ENCODE assay signal across 15 mouse cellular contexts in genomic region chr7:19923797-19924196, GRCm38 (mm10). TPM values are rescaled to one million over a fixed set of nuclear protein-coding genes. Genes with fewer than 3 reads are reported as not detected.
DNase-seq lines count a peak whose midpoint lies in the region; ATAC-seq and TF ChIP-seq lines count a peak whose summit lies in the region.
"Had no signal": no experiment of that assay in that cellular context is flagged by ENCODE, and none has a peak within 500 bp of the region (broad histone marks: within the 10 kb centered on the region; RNA-seq: fewer than 3 reads in every experiment).

No protein-coding gene starts in this region.

- H3K27me3 ChIP-seq in forebrain, embryonic 11.5 days (ENCODE audit: control insufficient read depth, insufficient read depth, low read length) = no peaks in the 10 kb centered on the region
- no peaks in the 10 kb centered on the region for H3K27me3 ChIP-seq in forebrain, embryonic 12.5 days
- H3K27me3 ChIP-seq in lung, embryonic 14.5 days (ENCODE audit: insufficient read depth, low read length) = no peaks in the 10 kb centered on the region
- no peaks in the 10 kb centered on the region for H3K27me3 ChIP-seq in forebrain, embryonic 15.5 days
- H3K27me3 ChIP-seq: embryonic facial prominence, embryonic 15.5 days had no signal

- H3K27ac ChIP-seq in forebrain, embryonic 11.5 days (ENCODE audit: low read depth, low read length) = no peak overlapping the region
- H3K27ac ChIP-seq in forebrain, embryonic 12.5 days = no peak overlapping the region
- no peak overlapping the region for H3K27ac ChIP-seq in lung, embryonic 14.5 days (ENCODE audit: low read depth)
- H3K27ac ChIP-seq in gastrocnemius, adult 2 months = no peak overlapping the region
- H3K27ac ChIP-seq in forebrain, embryonic 15.5 days (replicated peaks) = no peak overlapping the region
- H3K27ac ChIP-seq: embryonic facial prominence, embryonic 15.5 days had no signal

- peak; percentile 56 for DNase-seq in forebrain, embryonic 11.5 days (ENCODE audit: low spot score)
- peak; percentile 57 for DNase-seq in lung, embryonic 14.5 days
- DNase-seq in lung, postnatal 36 days = no peak
- DNase-seq in embryo, embryonic 11 days = peak; percentile 28
- peak; percentile 57 to 62 for DNase-seq in thymus, postnatal 10 days (ENCODE audit: low spot score in 2 of 2)
- DNase-seq in gastrocnemius, adult 2 months = no peak
- DNase-seq: right cerebral cortex, postnatal 14 days had no signal

- H3K9me3 ChIP-seq in forebrain, embryonic 11.5 days (ENCODE audit: control insufficient read depth, low read length) = no peaks in the 10 kb centered on the region
- H3K9me3 ChIP-seq in forebrain, embryonic 12.5 days = no peaks in the 10 kb centered on the region
- no peaks in the 10 kb centered on the region for H3K9me3 ChIP-seq in lung, embryonic 14.5 days (ENCODE audit: low read depth, low read length)
- no peaks in the 10 kb centered on the region for H3K9me3 ChIP-seq in forebrain, embryonic 15.5 days
- H3K9me3 ChIP-seq: embryonic facial prominence, embryonic 15.5 days had no signal

- no peaks in the 10 kb centered on the region for H3K36me3 ChIP-seq in forebrain, embryonic 11.5 days (ENCODE audit: control insufficient read depth, insufficient read depth, low read length)
- H3K36me3 ChIP-seq in forebrain, embryonic 12.5 days (replicated peaks) = no peaks in the 10 kb centered on the region
- H3K36me3 ChIP-seq in lung, embryonic 14.5 days (ENCODE audit: insufficient read depth) = no peaks in the 10 kb centered on the region
- H3K36me3 ChIP-seq in forebrain, embryonic 15.5 days = no peaks in the 10 kb centered on the region
- H3K36me3 ChIP-seq: embryonic facial prominence, embryonic 15.5 days had no signal

- no peak for ATAC-seq in forebrain, embryonic 11.5 days (replicated peaks; ENCODE audit: low FRiP score)
- ATAC-seq in forebrain, embryonic 12.5 days (ENCODE audit: low FRiP score) = no peak
- no peak for ATAC-seq in lung, embryonic 14.5 days (ENCODE audit: insufficient read depth)
- no peak for ATAC-seq in forebrain, embryonic 15.5 days (replicated peaks)
- ATAC-seq: activated CD4-positive, CD25-positive, alpha-beta regulatory T cell, adult 4 months had no signal

- no peak overlapping the region for H3K4me2 ChIP-seq in forebrain, embryonic 11.5 days (ENCODE audit: low read depth, low read length, severe bottlenecking)
- no peak overlapping the region for H3K4me2 ChIP-seq in forebrain, embryonic 12.5 days
- no peak overlapping the region for H3K4me2 ChIP-seq in lung, embryonic 14.5 days
- H3K4me2 ChIP-seq in forebrain, embryonic 15.5 days (replicated peaks) = no peak overlapping the region
- H3K4me2 ChIP-seq: embryonic facial prominence, embryonic 15.5 days had no signal

- H3K4me3 ChIP-seq in forebrain, embryonic 11.5 days (ENCODE audit: low read depth, low read length) = no peak overlapping the region
- no peak overlapping the region for H3K4me3 ChIP-seq in forebrain, embryonic 12.5 days (replicated peaks)
- H3K4me3 ChIP-seq in lung, embryonic 14.5 days (ENCODE audit: low read depth, low read length) = no peak overlapping the region
- H3K4me3 ChIP-seq in gastrocnemius, adult 2 months = no peak overlapping the region
- no peak overlapping the region for H3K4me3 ChIP-seq in forebrain, embryonic 15.5 days
- H3K4me3 ChIP-seq: embryonic facial prominence, embryonic 15.5 days; myocyte had no signal

- H3K9ac ChIP-seq in forebrain, embryonic 11.5 days (ENCODE audit: low read length) = no peak overlapping the region
- no peak overlapping the region for H3K9ac ChIP-seq in forebrain, embryonic 12.5 days
- no peak overlapping the region for H3K9ac ChIP-seq in lung, embryonic 14.5 days
- H3K9ac ChIP-seq in forebrain, embryonic 15.5 days (replicated peaks) = no peak overlapping the region
- H3K9ac ChIP-seq: embryonic facial prominence, embryonic 15.5 days had no signal

- 10% methylated on average over 10 of the region's 15 CpGs for WGBS in forebrain, embryonic 11.5 days
- 16% methylated on average over 12 of the region's 15 CpGs for WGBS in forebrain, embryonic 12.5 days
- 3% methylated on average over 11 of the region's 15 CpGs for WGBS in lung, embryonic 14.5 days
- 12% methylated on average over 10 of the region's 15 CpGs for WGBS in forebrain, embryonic 15.5 days

- no peaks in the 10 kb centered on the region for H3K4me1 ChIP-seq in forebrain, embryonic 11.5 days (replicated peaks; ENCODE audit: control insufficient read depth, insufficient read depth, low read length)
- peaks cover 9% of the 10 kb centered on the region; the same call in 1 of the 2 replicates for H3K4me1 ChIP-seq in forebrain, embryonic 12.5 days
- H3K4me1 ChIP-seq in lung, embryonic 14.5 days (ENCODE audit: insufficient read depth) = no peaks in the 10 kb centered on the region
- peaks cover 13% of the 10 kb centered on the region; the same call in 1 of the 2 replicates for H3K4me1 ChIP-seq in forebrain, embryonic 15.5 days

- intact Hi-C loops in gastrocnemius, adult 2 months (cut with DNase I) = no loop called here

- no peak for TF ChIP-seq CTCF in lung, embryonic 14.5 days (IDR thresholded peaks at IDR 0.05; ENCODE audit: low read depth)
- TF ChIP-seq CTCF in gastrocnemius, adult 2 months (IDR thresholded peaks at IDR 0.05) = no peak

RNA-seq across cellular contexts. Expression of gene Pvr, which starts 2.8 kb away (rescaled TPM):
- polyA plus RNA-seq in forebrain, embryonic 11.5 days (2014; fragmentation: Nextera tagmentation; extraction: Ambion mirVana) = 2.6 and 2.8 TPM in 2 replicates
- polyA plus RNA-seq in forebrain, embryonic 12.5 days (2016; fragmentation: Nextera tagmentation; extraction: Ambion mirVana) = 3.2 and 4.3 TPM in 2 replicates
- 13.0 and 13.2 TPM in 2 replicates for polyA plus RNA-seq in lung, embryonic 14.5 days (2014; fragmentation: Nextera tagmentation; extraction: Ambion mirVana)
- total RNA-seq in gastrocnemius, adult 2 months (2021) = 1 to 10 TPM; 5.9 to 6.3 TPM
- polyA plus RNA-seq in forebrain, embryonic 15.5 days (2015; fragmentation: Nextera tagmentation; extraction: Ambion mirVana) = 7.1 and 7.3 TPM in 2 replicates

RNA-seq across cellular contexts. Expression of gene Igsf23, which starts 26.8 kb away (rescaled TPM):
- polyA plus RNA-seq in forebrain, embryonic 11.5 days (2014; fragmentation: Nextera tagmentation; extraction: Ambion mirVana) = 0.13 TPM in 1 of 2 replicates, not detected in the other
- not detected in 2 replicates for polyA plus RNA-seq in forebrain, embryonic 12.5 days (2016; fragmentation: Nextera tagmentation; extraction: Ambion mirVana)
- polyA plus RNA-seq in lung, embryonic 14.5 days (2014; fragmentation: Nextera tagmentation; extraction: Ambion mirVana) = 1.2 and 1.3 TPM in 2 replicates
- not detected for total RNA-seq in gastrocnemius, adult 2 months (2021)
- polyA plus RNA-seq in forebrain, embryonic 15.5 days (2015; fragmentation: Nextera tagmentation; extraction: Ambion mirVana) = not detected in 2 replicates
- total RNA-seq: left cerebral cortex, postnatal 10 days had no signal

RNA-seq across cellular contexts. Expression of gene Ceacam19, which starts 36.0 kb away (rescaled TPM):
- polyA plus RNA-seq in forebrain, embryonic 11.5 days (2014; fragmentation: Nextera tagmentation; extraction: Ambion mirVana) = not detected in 2 replicates
- not detected in 2 replicates for polyA plus RNA-seq in forebrain, embryonic 12.5 days (2016; fragmentation: Nextera tagmentation; extraction: Ambion mirVana)
- polyA plus RNA-seq in lung, embryonic 14.5 days (2014; fragmentation: Nextera tagmentation; extraction: Ambion mirVana) = not detected in 2 replicates
- not detected for total RNA-seq in gastrocnemius, adult 2 months (2021)
- not detected in 2 replicates for polyA plus RNA-seq in forebrain, embryonic 15.5 days (2015; fragmentation: Nextera tagmentation; extraction: Ambion mirVana)
- total RNA-seq: left cerebral cortex, postnatal 10 days had no signal
- polyA plus RNA-seq: activated CD4-positive, CD25-positive, alpha-beta regulatory T cell, adult 4 months; kidney, embryonic 16.5 days had no signal

RNA-seq across cellular contexts. Expression of gene Ceacam20, which starts 41.4 kb away (rescaled TPM):
- polyA plus RNA-seq in forebrain, embryonic 11.5 days (2014; fragmentation: Nextera tagmentation; extraction: Ambion mirVana) = not detected in 2 replicates
- polyA plus RNA-seq in forebrain, embryonic 12.5 days (2016; fragmentation: Nextera tagmentation; extraction: Ambion mirVana) = not detected in 2 replicates
- not detected in 2 replicates for polyA plus RNA-seq in lung, embryonic 14.5 days (2014; fragmentation: Nextera tagmentation; extraction: Ambion mirVana)
- total RNA-seq in gastrocnemius, adult 2 months (2021) = not detected
- not detected in 2 replicates for polyA plus RNA-seq in forebrain, embryonic 15.5 days (2015; fragmentation: Nextera tagmentation; extraction: Ambion mirVana)
- total RNA-seq: left cerebral cortex, postnatal 10 days had no signal
- polyA plus RNA-seq: activated CD4-positive, CD25-positive, alpha-beta regulatory T cell, adult 4 months; embryonic facial prominence, embryonic 15.5 days; kidney, embryonic 16.5 days; myocyte; urinary bladder, adult 2 months had no signal

Comparison
In these comparisons a context has a peak if more than half of its experiments do, and no peak if none do; other contexts are left out.
1. DNase-seq: peak in forebrain, embryonic 11.5 days (single experiment), lung, embryonic 14.5 days (single experiment), embryo, embryonic 11 days (single experiment) and thymus, postnatal 10 days (2 of 2); none in lung, postnatal 36 days (single experiment) and gastrocnemius, adult 2 months (single experiment).